Mouse (Mus musculus) retina, postnatal 1 day (tissue): ENCODE measurements at regions not wholly inside any gene's neighbourhood (a gene's known extent, or its start where the extent isn't known, plus 50 kb on each side); places are given as distances from the start of the nearest gene placed in this dataset.

ENCODE experiments used
- DNase-seq: peaks from one replicate; pipeline ENCODE4 v3.0.0-alpha.2; 2012

GRCm38 (mm10) chr4:152816139-152816757 is 338.6 kb upstream of the Kcnab2 start:
- no peak for DNase-seq

- no peak for DNase-seq
Measured at GRCm38 (mm10) chr4:152806611-152807010, 328.9 kb upstream of the Kcnab2 start.

- peak; percentile 72 for DNase-seq
Measured at GRCm38 (mm10) chr4:152799392-152799791, 321.7 kb upstream of the Kcnab2 start.

GRCm38 (mm10) chr4:152788431-152788830 is 310.8 kb upstream of the Kcnab2 start:
- no peak for DNase-seq

- no peak for DNase-seq
Measured at GRCm38 (mm10) chr4:152784972-152785371, 307.3 kb upstream of the Kcnab2 start.

- no peak for DNase-seq
Measured at GRCm38 (mm10) chr4:152779526-152779925, 301.9 kb upstream of the Kcnab2 start.

GRCm38 (mm10) chr4:152775801-152776200 is 298.1 kb upstream of the Kcnab2 start:
- no peak for DNase-seq

GRCm38 (mm10) chr4:152771386-152771785 is 293.7 kb upstream of the Kcnab2 start:
- DNase-seq: no peak

- DNase-seq: no peak
Measured at GRCm38 (mm10) chr4:152767372-152767771, 289.7 kb upstream of the Kcnab2 start.

- DNase-seq: peak; percentile 72
Measured at GRCm38 (mm10) chr4:152763116-152763515, 285.4 kb upstream of the Kcnab2 start.

GRCm38 (mm10) chr4:152762576-152762975 is 284.9 kb upstream of the Kcnab2 start:
- no peak for DNase-seq

GRCm38 (mm10) chr4:152757191-152757590 is 279.5 kb upstream of the Kcnab2 start:
- DNase-seq: no peak

GRCm38 (mm10) chr4:152756535-152756934 is 278.9 kb upstream of the Kcnab2 start:
- no peak for DNase-seq

GRCm38 (mm10) chr4:152755756-152756155 is 278.1 kb upstream of the Kcnab2 start:
- no peak for DNase-seq

GRCm38 (mm10) chr4:152744366-152744765 is 266.7 kb upstream of the Kcnab2 start:
- peak; percentile 58 for DNase-seq

- DNase-seq: no peak
Measured at GRCm38 (mm10) chr4:152733017-152733416, 255.3 kb upstream of the Kcnab2 start.

- peak; percentile 62 for DNase-seq
Measured at GRCm38 (mm10) chr4:152731988-152732387, 254.3 kb upstream of the Kcnab2 start.

GRCm38 (mm10) chr4:152731082-152731720 is 253.5 kb upstream of the Kcnab2 start:
- DNase-seq: no peak

- DNase-seq: no peak
Measured at GRCm38 (mm10) chr4:152729421-152729820, 251.8 kb upstream of the Kcnab2 start.

- peak; percentile 47 for DNase-seq
Measured at GRCm38 (mm10) chr4:152725881-152726280, 248.2 kb upstream of the Kcnab2 start.

GRCm38 (mm10) chr4:152725423-152725822 is 247.8 kb upstream of the Kcnab2 start:
- DNase-seq: peak; percentile 50

GRCm38 (mm10) chr4:152724741-152725140 is 247.1 kb upstream of the Kcnab2 start:
- no peak for DNase-seq

GRCm38 (mm10) chr4:152724026-152724425 is 246.4 kb upstream of the Kcnab2 start:
- DNase-seq: no peak

GRCm38 (mm10) chr4:152720528-152720927 is 242.9 kb upstream of the Kcnab2 start:
- no peak for DNase-seq
